Mouse (Mus musculus): ENCODE measurements at regions not wholly inside any gene's neighbourhood (a gene's known extent, or its start where the extent isn't known, plus 50 kb on each side); places are given as distances from the start of the nearest gene placed in this dataset.
"Not testable (repeated sequence)": the region's sequence is repeated elsewhere in the genome, so short reads cannot be mapped to it uniquely, and the experiment has no call there.

DNA sequence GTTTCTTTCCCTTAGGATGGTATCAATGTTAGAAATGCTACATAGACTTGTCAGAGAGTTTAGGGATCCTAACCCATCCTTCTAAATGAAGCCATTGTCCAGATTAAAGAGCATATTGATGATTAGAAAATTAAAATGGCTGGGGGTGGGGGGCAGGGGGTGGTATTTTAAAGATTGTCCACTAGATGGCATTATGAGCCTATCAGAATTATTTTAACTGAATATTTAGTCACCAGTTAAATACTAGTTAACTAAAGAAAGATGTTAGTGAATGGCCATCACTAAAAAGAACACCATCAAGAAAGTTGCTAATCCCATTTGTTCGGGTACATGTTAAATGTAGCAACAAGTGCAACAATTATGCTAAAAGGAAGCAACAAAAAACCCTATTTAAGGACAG is 1909.6 kb upstream of the 5930422O12Rik start:
- CTCF ChIA-PET, result no interaction called here

DNA sequence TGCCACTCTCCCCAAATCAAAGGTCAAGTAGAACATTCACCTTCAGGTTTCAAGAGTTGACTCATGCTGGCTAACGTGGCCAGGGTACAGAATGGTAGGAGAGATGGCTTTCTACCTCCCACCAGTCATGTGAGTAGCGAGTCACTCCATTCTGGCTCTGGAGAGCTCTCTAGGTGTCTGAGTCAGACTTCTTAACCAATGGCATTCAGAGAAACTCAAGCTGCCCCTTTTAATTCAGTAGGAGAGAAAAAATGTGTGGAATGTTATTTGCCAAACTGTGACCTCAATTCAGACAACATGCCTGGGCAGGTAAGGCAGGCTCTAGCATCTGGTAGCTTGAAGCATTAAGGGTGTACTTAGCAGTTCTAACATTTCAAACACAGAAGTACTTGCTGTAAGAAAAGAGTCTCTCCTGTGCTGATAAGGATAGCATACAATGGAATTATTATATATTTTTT is 1907.5 kb upstream of the 5930422O12Rik start:
- CTCF ChIA-PET, result no interaction called here

DNA sequence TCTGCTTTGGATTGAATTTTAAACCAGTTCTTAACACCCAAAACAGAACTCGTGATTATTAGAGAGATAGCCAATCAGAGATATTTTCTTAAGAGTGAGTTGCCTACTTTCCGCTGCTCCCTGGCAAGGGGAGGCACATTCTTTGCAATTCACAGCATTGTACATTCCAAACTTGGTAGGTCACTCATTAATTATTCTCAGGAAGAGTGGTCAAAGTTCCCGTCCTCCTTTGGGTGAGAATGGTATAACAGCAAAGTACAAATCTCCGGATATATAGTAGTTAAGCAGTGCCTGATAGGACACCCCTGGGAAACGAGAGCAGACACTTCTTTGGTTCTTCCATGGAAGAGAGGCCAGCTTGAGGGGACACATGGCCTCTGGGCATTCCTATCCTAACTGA is 1903.4 kb upstream of the 5930422O12Rik start:
- CTCF ChIA-PET, result no interaction called here

DNA sequence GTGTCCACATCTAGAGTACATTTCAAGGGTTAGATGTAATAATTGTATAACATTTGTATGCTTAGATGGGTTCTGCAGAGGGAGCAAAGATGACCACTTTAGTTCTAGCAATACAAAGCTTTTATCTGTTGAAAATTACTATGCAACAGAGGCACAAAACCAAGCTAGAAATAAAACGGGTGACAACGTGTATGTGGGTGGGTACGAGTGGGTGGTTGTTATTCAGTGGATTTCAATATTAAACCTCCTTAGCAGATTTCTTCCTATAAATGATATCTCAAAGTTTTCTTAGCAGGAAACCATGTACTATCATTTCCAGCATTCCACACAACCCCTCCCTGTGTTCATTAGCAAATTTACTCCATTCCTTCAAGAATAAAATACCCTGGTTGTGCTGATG is 1889.3 kb upstream of the 5930422O12Rik start:
- CTCF ChIA-PET, result no interaction called here

DNA sequence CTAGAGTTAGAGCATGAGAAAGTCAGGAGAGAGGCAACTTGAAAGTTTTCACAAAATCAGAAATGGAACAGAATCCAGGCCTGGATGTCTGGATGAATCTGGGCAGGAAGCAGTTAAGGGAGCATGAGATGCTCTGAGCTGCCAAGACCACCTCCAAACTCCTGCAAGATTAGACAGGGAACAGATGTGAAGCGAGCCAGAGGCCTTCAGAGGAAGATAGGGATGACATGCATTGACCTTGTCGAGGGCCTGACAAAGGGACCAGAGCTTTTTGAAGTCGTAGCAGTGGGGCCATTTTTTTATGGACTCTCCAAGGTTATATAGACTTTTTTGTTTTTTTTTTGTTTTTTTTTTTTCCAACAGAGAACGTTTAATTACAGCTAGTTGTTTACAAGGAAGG is 1886.9 kb upstream of the 5930422O12Rik start:
- CTCF ChIA-PET, result no interaction called here

DNA sequence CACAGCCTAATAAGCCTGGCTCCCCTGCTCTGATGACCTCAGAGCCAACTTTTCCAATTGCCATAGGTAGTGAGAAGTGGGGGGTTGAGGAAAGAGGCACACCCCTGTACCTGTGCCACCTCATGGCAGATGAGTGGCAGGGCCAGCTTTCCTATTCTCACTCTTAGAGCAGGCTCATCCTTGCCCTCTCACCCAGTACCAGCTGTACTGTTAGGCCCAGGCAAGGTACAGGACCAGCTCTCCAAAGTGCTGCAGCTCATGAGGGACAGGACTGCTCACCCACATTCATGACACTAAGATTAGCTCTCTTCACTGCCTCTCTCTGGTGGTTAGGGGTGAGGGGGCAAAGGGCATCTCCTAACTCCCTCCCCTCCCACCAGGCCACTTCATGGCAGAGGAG is 1854.4 kb upstream of the 5930422O12Rik start:
- CTCF ChIA-PET, result no interaction called here

DNA sequence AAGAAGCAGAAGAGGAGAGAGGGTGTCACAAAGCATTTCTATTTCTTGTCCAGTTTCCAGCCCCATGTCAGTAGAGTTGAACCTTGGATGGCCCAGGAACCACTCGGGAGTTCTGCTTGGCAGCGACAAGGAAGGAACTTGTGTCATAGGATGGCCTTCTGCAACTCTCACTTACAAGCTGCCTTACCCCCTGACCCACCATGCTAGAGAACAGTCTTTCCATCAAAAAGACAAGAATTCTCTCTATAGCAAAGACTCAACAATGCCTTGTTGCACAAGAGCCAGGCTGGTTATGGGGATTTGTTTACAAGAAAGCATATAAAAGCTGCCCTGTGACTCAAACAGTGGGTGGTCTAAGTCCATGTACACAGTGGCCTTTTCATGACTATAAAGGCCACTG is 1852.4 kb upstream of the 5930422O12Rik start:
- CTCF ChIA-PET, result no interaction called here

DNA sequence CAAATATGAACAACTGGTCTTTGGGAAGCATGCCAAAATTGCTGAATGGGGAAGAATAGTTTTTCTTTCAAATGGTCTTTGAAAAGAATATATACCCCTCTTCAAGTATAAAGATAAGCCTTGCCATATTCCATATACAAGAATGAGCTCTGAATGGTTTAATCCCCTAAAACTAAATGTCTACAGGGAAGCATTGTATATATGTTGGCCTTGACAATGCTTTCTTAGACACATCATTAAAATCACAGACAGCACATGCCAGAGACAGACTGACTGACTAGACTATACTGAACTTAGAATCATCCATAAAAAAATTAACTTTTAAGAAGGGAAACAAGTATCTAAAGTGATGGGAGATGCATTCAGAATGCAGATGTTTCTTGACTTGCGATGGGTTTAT is 1843.8 kb upstream of the 5930422O12Rik start:
- CTCF ChIA-PET, result no interaction called here

DNA sequence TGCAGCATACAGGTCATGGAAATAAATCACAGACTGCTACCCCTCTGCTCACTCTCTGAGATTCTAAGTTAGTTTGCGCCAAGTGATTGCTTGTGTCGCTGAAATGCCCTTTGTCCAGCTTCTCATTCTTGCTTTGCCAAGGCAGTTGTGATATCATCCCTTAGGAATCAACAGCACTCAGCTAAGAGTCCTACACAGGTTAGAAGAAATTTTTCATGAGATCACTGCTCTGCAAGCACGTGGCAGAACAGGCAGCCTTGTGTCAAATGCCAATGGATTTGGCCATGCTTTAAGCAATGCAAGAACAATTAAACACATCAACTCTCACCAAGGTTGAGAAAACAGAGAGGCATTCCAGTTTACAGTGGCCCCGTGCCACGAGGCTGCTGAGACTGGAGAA is 1829.0 kb upstream of the 5930422O12Rik start:
- CTCF ChIA-PET, result no interaction called here

DNA sequence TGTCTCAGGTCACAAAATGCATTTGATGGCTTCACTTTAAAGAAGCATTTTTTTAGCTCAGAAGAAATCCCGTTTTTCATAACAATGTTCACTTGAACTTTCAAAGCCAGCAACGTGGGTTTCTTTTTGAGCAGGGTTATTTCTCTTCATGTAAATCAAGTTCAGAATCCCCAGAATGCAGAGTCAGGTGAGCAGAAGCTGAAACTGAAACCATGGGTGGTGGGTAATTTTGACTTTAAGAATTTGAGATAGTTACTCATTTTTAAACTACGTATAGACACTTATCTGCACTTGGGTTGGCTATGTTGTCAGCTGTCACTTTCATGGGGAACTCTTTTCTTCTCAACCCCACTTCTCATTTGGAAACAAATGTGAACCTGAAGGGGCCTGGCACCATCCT is 1827.5 kb upstream of the 5930422O12Rik start:
- CTCF ChIA-PET, result no interaction called here

DNA sequence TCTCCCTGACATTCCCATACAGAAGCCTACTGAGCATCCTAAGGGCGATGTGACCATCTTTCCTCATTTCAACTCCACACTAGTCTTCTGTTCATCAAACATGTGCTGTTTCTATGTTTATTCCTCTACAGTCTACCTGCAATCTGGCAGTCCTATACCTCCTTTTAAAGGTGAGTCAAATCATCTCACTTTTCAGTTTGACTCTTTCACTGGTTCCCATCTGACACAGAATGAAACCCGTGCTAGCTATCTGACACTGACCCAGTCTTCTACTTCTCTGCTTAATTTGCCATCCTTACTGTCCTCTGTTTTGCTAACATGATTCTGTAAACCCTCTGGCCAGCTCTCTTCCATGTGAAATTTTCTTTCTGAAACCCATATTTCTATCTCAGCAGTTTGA is 1812.0 kb upstream of the 5930422O12Rik start:
- CTCF ChIA-PET, result no interaction called here

DNA sequence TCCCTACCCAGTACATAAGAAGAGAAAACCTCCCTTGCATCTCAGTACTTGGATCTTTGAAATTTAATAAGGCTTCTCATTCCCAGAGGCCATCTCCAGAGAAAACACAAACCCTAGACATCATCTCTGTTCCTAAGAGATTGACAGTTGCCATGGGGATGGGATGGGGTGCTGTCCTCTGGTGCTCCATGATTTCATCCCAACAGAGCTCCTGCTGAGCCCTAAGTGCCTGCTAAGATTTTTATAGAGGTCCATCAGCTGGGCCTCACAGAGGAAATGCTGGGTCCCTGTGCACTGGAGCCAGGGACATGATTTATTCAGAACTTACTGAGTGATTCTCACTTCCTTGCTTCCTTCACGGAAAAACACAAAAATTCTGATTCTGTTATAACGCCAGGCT is 1800.8 kb upstream of the 5930422O12Rik start:
- CTCF ChIA-PET, result no interaction called here

DNA sequence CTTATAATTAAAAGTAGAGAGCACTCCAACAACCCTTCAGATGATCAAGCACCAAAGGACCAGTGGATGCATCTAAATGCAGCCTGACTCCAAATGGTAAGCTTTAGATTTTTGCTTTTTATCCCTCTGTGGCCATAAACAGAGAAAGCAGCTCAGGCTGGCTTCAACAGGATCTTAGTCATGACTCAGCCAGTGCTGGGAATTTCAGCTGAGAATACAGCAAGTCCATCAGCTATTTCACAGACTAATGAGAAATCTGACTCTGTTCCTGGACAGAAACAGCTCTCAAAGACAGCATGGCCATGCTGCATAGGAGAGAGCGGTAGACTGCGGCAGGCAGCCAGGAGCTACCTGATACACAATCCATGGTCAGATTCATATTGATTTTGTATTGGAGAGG is 1800.4 kb upstream of the 5930422O12Rik start:
- CTCF ChIA-PET, result no interaction called here

DNA sequence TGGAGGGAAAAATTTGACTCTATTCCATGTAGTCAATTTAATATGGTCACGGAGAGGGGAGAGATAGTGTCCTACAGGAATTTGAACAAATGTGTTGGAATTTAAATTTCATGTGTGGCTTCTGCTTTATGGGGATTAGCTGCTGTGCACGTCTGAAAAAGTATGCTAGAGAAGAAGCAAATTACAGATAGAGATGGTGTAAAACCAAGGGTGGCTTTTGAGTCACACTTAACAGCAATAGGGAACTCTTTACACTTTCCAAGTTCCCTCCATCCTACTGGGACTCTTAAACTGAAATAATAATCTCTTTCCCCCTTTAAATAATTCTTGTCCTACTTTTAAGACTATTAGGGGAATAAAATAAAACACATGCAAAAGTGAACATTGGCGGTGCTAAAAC is 1790.1 kb upstream of the 5930422O12Rik start:
- CTCF ChIA-PET, result no interaction called here

DNA sequence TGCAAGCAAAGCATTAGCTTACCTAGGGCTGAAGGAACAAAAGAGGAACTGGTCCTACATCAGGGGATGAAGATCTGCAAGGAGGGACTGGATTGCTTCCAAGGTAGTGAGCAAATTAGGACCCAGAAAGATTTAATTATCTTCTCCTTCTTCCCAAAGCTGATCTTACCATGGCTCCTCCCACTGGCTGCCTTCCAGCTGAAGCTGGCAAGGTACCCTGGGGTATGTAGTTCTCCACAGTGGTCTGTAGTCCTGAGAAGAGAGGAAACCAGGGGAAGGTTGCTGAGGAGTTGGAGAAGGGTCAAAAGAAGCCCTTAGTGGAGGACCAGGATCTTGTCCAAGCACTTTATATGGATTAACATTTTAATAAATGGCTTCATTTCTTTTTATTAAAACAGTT is 1764.8 kb upstream of the 5930422O12Rik start:
- CTCF ChIA-PET, result no interaction called here

DNA sequence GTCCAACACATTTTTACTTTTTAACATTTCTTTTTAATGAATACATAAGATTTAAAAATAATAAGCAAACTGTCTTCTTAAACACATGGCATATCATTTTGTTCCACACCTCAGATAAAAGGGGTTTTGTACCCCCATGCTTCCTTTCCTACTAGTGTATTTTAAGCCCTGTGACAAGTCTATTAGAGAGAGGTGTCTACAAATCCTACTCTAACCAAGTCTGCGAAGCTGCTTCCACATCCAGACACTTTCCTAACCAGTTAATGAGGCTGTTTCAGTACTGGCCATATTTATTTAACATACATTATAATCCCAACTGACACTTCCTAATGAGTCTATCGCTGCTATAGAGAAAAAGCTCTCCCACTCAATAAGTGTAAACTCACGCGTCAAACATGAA is 1763.0 kb upstream of the 5930422O12Rik start:
- CTCF ChIA-PET, result no interaction called here

DNA sequence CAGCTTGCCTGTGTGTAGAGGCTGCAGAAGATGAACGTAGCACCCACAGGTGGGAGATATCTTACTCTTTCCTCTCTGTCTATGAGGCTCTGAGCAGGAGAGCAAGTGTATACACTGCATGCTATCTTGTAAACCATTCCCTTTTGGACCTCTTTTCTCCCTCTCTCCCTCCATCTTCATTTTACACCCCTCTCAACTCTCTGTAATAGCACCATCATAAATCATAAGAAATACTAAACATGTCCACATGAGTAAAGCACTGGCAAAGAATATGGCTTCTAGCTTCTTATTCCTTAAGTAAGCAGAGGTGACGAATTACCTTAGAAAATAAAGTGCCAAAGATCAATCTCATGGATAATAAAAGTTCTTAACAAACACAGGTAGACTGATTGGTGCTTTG is 1724.3 kb upstream of the 5930422O12Rik start:
- CTCF ChIA-PET, result no interaction called here

DNA sequence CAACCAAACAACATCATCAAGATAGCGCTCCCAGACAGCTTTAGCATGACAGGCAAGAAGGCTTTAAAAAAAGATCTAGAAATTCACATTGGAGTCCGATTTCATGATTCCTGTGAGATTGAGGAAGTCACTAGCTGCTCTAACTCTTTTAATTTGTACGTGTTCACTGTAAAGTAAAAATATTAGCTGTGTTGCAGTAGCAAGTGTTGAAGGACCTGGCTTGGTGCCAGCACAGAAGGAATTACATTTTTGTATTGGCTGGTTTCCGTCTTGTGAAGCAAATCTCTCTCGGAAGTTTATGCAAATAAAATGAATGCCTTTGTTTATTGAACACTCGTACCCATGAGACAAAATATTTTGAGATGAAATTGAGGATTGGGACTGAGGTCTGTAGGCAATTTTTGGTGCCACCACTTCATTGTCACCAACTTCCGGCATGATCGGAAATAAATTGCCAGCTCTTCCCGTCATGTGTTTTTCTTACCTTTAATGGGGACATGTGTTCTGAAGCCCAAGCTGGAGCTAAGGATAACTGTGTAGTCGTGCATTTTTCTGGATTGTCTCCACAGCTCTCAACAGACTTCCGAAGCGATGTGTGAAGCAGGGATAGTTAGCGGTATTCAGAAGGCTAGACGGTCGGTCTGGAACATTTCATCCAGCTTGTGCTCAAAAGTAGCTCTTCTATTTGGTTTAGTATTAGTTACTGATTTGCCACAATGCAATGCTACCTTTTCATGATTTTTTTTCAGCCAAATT is 1715.0 kb upstream of the 5930422O12Rik start:
- CTCF ChIA-PET, result interaction anchor here (0.7 kb wide), 1 partner anchor 1132 kb away, joined by 3 read pairs; no protein-coding TSS in a partner anchor

DNA sequence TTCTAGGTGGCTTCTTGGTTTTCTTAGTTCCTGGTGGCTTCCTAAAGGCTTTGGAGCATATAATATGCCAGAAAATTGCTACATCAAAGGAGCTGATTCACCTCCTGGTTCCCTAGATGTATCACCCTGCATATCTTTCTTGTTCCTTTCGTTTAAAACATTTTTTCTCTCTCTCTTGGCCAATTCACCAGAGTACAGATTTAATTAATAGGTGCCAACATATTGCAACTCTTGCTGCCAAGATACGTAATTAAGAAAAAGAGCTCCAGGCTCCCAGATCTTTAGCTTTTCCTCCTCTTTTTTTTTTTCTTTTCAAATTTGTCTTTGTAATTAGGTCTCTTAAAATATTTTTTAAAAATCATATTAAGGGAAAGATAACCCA is 1714.4 kb upstream of the 5930422O12Rik start:
- CTCF ChIA-PET, result no interaction called here

DNA sequence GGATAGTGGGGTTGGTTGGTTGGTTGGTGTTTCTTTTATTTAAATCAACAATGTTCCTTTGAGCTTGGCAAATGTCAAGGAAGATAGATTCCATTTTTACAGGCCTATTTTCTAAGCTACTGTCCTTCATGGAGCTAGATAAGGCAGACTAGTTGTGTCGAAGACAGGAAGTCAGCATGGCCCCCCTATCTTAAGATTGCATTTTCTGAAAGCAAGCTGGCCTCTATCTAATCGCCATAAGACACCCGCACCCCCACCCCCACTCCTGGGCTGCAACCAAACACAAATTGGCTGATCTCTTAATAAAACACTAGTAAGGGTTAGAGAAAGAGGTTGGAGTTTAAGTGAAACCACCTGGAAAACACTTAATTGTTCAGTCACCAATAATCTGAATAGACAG is 1708.5 kb upstream of the 5930422O12Rik start:
- CTCF ChIA-PET, result no interaction called here

DNA sequence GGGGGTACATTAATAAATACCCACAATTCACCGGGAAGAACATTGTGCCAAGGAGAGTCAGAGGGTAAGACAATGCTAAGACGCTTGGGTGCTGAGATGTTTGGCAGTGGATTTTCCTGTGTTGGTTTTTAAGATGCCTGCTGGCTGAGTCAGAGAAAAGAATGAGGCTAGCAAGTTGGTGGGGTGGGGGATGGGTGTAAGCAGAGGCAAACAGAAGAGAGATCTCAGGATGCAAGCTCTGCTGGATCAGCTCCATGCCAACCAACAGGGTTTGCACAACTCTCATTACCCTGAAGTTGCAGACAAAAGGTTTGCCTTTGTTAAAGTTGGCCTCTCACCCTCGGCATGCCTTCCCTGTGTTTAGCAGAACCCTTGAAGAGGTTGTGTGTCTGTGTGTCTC is 1707.9 kb upstream of the 5930422O12Rik start:
- CTCF ChIA-PET, result no interaction called here

DNA sequence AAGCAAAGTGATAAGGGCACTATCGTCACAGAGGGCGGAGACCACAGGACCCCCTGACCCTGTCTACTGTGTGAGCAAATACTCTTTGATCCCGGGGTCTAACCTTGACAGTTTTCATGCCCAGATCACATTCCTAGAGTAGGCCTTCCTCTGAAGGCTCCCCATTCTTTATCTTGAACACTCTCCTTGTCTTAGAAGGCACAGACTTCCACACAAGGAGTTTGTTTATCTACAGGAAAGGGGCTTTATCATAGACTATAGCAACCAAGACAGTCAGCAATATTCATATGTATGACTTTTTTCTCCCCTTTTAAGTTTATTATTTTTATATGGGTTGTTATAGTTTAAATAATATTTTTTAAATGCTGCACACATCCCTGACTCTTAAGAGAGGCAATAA is 1703.1 kb upstream of the 5930422O12Rik start:
- CTCF ChIA-PET, result no interaction called here

DNA sequence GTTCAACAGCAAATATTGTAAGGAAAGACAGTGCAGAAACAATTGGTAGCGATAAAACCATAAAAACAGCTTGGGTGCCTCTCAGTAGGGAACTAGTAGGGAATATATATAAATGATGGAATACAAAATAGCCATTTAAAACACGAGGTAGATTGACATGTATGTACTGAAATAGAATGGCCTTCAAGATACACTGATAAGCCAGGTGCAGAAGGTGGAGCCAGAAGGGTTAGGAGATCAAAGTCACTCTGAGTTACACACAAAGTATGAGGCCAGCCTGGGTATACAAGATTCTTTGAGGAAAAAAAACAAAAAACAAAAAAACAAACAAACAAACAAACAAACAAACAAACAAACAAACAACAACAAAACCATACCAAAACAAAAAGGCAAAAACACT is 1692.9 kb upstream of the 5930422O12Rik start:
- CTCF ChIA-PET, result no interaction called here

DNA sequence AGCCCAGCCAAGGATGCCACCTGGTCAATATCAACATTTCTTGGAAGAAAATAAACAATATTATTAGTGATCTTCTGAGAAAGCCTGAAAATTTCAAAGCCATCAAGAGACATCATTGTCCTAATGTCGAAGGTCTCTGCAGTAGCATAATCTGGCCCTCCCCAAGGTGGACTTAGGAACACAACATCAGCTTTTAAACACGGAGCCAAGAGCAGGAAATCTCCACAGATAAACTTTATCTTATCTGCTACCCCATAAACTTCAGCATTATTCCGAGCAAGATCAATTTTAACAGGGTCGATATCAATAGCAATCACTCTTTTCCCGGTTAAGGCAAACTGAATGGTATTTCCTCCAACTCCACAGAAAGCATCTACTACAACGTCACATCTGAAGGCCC is 1691.2 kb upstream of the 5930422O12Rik start:
- CTCF ChIA-PET, result not testable (repeated sequence)

DNA sequence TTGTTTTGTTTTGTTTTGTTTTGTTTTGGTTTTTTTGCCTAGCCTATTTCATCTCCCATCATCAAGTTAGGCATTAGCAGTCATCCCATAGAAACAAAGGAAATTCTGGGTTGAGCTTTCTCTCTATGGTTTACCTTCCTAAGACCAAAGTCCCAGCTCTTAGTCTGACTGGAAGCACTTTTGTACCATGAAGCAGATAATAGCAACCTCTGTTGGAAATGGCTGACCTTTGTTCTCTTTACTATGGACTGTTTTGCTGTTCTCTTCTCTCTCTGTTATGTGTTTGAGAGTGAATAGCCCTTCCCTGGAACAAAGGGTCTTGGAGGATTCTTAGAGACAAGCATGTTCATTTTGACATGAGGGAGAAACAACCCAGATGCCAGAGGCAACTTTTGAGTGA is 1681.7 kb upstream of the 5930422O12Rik start:
- CTCF ChIA-PET, result no interaction called here
